Mouse (Mus musculus) MEL (cell line): Measurements from ENCODE around the gene Spop.

Experiments
- CHD2 ChIP-seq: IDR thresholded peaks from 2 replicates; pipeline ENCODE4 v1.6.1; 2011; ENCODE audit warnings: low read length, improper control_type of control experiment
- CTCF ChIP-seq, 3 experiments: IDR thresholded peaks in 2 of 3; conservative IDR thresholded peaks in 1 of 3; 2 replicates each; pipeline ENCODE4 v1.5.1; 2011 to 2012; ENCODE audit warnings: low read length in 3 of 3, low read depth in 2 of 3, mild to moderate bottlenecking in 2 of 3, improper control_type of control experiment in 1 of 3, inconsistent platforms in 1 of 3, mixed read lengths in 1 of 3, moderate library complexity in 1 of 3; ENCODE audit not compliant: control insufficient read depth in 1 of 3, insufficient read depth in 1 of 3, poor library complexity in 1 of 3, severe bottlenecking in 1 of 3
- EP300 ChIP-seq, 2 experiments: IDR thresholded peaks; 2 replicates each; pipeline ENCODE4 v1.6.1; 2011; ENCODE audit warnings: improper control_type of control experiment in 2 of 2, low read length in 2 of 2, low read depth in 1 of 2, mild to moderate bottlenecking in 1 of 2
- ETS1 ChIP-seq: IDR thresholded peaks from 2 replicates; pipeline ENCODE4 v1.6.1; 2012; ENCODE audit warnings: low read depth, mild to moderate bottlenecking, inconsistent platforms, low read length, improper control_type of control experiment, moderate library complexity
- MAFK ChIP-seq: IDR thresholded peaks from 2 replicates; pipeline ENCODE4 v1.6.1; 2011; ENCODE audit warnings: low read depth, mild to moderate bottlenecking, low read length, improper control_type of control experiment, borderline replicate concordance
- MYB ChIP-seq: IDR thresholded peaks from 2 replicates; pipeline ENCODE4 v1.6.1; 2011; ENCODE audit warnings: mild to moderate bottlenecking, low read depth, low read length, improper control_type of control experiment
- MYC ChIP-seq: IDR thresholded peaks from 2 replicates; pipeline ENCODE4 v1.6.1; 2011; ENCODE audit warnings: low read depth, mild to moderate bottlenecking, low read length, improper control_type of control experiment, moderate library complexity
- NELFE ChIP-seq: IDR thresholded peaks from 2 replicates; pipeline ENCODE4 v1.6.1; 2011; ENCODE audit warnings: low read depth, low read length, improper control_type of control experiment
- POLR2A ChIP-seq, 2 experiments: IDR thresholded peaks; 2 replicates each; pipeline ENCODE4 v1.6.1; 2011 to 2012; ENCODE audit warnings: low read length in 2 of 2, mild to moderate bottlenecking in 2 of 2, control low read depth in 1 of 2, improper control_type of control experiment in 1 of 2, low read depth in 1 of 2, moderate library complexity in 1 of 2; ENCODE audit not compliant: control insufficient read depth in 1 of 2, insufficient read depth in 1 of 2, poor library complexity in 1 of 2
- POLR2AphosphoS5 ChIP-seq: IDR thresholded peaks from 2 replicates; pipeline ENCODE4 v1.6.1; 2012; ENCODE audit warnings: low read depth, borderline replicate concordance, mild to moderate bottlenecking, inconsistent platforms, low read length, moderate library complexity, mixed read lengths
- TAL1 ChIP-seq: IDR thresholded peaks from 2 replicates; pipeline ENCODE4 v1.6.1; 2012; ENCODE audit warnings: mild to moderate bottlenecking, inconsistent platforms, low read length, moderate library complexity, mixed read lengths
- USF1 ChIP-seq: IDR thresholded peaks from 2 replicates; pipeline ENCODE4 v1.6.1; 2014; ENCODE audit warnings: low read depth, mild to moderate bottlenecking, inconsistent platforms, low read length, improper control_type of control experiment, moderate library complexity
- USF2 ChIP-seq, 2 experiments: IDR thresholded peaks; 2 replicates each; pipeline ENCODE4 v1.6.1; 2011 to 2012; ENCODE audit warnings: improper control_type of control experiment in 2 of 2, low read length in 2 of 2, borderline replicate concordance in 1 of 2, inconsistent platforms in 1 of 2, low read depth in 1 of 2, mild to moderate bottlenecking in 1 of 2; ENCODE audit not compliant: insufficient read depth in 1 of 2

GRCm38 (mm10) chr11:95467731-95468130 lies 53.9 kb downstream of the Spop start:
- TF ChIP-seq CTCF (IDR thresholded peaks at IDR 0.05 in 2 of 3, conservative IDR thresholded peaks at IDR 0.05 in 1 of 3; ENCODE audit: control insufficient read depth in 1 of 3, insufficient read depth in 1 of 3, low read depth in 2 of 3, low read length in 3 of 3, poor library complexity in 1 of 3, severe bottlenecking in 1 of 3): no peak
- TF ChIP-seq MYB: no peak
- TF ChIP-seq CHD2: no peak
- no peak for TF ChIP-seq MAFK
- TF ChIP-seq MYC: no peak
- TF ChIP-seq POLR2A (IDR thresholded peaks at IDR 0.05; ENCODE audit: control insufficient read depth in 1 of 2, insufficient read depth in 1 of 2, low read depth in 1 of 2, low read length in 2 of 2, poor library complexity in 1 of 2): no peak
- no peak for TF ChIP-seq USF2 (IDR thresholded peaks at IDR 0.05; ENCODE audit: borderline replicate concordance in 1 of 2, insufficient read depth in 1 of 2, low read depth in 1 of 2, low read length in 2 of 2)
- TF ChIP-seq ETS1: no peak
- no peak for TF ChIP-seq EP300 (IDR thresholded peaks at IDR 0.05; ENCODE audit: low read depth in 1 of 2, low read length in 2 of 2)
- TF ChIP-seq USF1: no peak
- TF ChIP-seq NELFE: no peak
- no peak for TF ChIP-seq TAL1
- no peak for TF ChIP-seq POLR2AphosphoS5
